Mouse (Mus musculus) testis, postnatal 10 days (tissue): Measurements from ENCODE around the gene Emg1.
"Not testable (repeated sequence)": the region's sequence is repeated elsewhere in the genome, so short reads cannot be mapped to it uniquely, and the experiment has no call there.

Experiments used
- DNase-seq: peaks from one replicate; pipeline ENCODE4 v3.0.0; 2021; ENCODE audit warnings: low spot score

The Emg1 gene

GRCm38 (mm10) chr6:124708289-124708889 is 3.6 kb downstream of the Emg1 start:
- no peak for DNase-seq

DNA sequence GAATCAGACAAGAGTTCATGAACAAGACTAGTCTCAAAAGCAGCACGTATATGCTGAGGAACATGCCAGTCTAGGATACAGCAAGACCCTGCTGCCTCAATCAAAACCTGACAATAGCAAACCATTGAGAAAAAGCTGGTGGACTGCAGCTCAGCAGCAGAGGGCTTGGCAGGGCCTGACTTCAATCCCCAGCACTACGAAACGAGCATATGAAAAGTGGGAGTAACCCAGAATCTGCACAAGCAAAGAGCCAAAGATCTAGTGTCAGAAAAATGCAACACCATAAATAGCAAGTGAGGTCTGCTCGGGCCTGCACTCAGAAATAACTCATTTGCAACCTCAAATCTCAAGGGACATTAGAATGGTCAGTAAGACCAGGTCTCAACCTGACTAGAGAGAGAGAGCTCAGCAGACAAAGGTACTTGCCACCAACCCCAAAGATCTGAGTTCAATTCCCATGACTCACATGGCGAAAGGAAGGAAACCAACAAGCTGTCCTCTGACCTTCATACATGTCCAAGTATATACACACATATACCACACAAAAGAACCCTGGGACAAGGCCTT is 5.8 kb downstream of the Emg1 start:
- DNase-seq = no peak

GRCm38 (mm10) chr6:124704417-124704816 is 7.6 kb downstream of the Emg1 start:
- DNase-seq = no peak

- no peak for DNase-seq
These were observed 8.2 kb downstream of the Emg1 start for GRCm38 (mm10) chr6:124703789-124704188.

GRCm38 (mm10) chr6:124702784-124703103 is 9.2 kb downstream of the Emg1 start:
- DNase-seq = peak; percentile 83

DNA sequence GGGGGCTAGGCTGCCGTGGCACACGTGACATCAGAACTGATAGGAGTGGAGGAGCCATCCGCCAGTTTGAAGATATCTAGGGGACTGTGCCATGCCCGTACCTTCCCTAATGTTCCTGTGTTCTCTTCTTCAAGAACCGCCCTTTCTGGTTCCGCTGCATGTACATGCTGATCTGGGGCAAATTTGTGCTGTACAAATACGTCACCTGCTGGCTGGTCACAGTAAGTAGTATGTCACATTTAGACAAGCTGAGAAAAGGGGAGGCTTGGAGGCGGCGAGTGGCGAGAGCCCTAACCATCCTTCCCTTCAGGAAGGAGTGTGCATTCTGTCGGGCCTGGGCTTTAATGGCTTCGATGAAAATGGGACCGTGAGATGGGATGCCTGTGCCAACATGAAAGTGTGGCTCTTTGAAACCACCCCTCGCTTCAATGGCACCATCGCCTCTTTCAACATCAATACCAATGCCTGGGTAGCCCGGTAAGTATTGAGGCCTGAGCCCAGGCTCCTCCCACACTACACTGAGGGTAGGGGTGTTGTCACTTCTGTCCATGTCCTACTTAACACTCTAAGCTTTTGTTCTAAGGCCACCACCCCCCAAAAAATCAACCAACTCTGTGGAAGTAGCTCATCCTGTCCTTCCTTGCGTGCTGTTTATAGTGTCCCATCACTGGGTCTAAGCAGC is 9.7 kb downstream of the Emg1 start:
- DNase-seq = no peak

DNA sequence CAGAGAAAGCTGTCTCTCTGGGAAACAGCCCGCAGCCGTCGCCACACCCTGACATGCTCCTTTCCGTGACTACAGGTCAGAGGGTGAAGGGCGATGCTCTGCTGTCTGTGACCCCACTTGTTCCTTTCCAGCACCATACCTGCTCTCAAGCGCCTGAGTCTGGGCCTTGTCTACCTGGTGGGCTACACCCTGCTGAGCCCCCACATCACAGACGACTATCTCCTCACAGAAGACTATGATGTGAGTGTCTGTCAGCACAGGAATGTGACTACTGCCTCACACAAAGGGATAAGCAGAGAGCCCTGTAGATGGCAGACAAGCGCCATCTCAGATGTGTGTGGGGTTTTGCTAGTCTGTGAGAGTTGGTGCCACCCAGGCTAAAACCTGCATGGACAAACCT is 10.6 kb downstream of the Emg1 start:
- no peak for DNase-seq

DNA sequence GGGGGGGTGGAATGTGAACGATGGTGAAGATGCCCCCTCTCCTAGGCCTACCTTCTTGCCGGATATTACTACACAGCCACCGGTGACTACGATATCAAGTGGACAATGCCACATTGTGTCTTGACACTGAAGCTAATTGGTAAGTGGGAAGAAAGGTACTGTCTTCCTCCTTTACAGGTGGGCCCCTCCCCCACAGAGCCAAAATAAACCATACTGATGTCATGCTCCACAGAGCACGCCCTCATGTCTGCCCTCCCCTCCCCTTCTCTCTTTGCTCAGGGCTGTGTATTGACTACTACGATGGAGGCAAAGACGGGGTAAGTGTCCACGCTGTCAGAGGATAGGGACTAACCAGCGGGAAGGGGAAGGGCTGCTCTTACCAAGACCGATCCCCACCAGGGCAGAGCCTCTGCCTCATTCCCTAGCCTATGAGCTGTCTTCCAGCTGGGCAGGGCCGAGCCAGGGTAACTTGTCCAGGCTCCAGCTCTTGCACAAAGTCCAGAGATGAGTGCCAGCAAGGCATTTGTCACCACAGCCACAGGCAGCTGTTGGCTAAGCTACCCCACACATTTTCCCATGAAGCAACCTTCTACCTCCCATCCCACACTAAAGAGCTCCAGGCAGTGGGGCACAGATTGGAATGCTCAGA is 11.9 kb downstream of the Emg1 start:
- no peak for DNase-seq

GRCm38 (mm10) chr6:124699366-124699765 is 12.6 kb downstream of the Emg1 start:
- no peak for DNase-seq

DNA sequence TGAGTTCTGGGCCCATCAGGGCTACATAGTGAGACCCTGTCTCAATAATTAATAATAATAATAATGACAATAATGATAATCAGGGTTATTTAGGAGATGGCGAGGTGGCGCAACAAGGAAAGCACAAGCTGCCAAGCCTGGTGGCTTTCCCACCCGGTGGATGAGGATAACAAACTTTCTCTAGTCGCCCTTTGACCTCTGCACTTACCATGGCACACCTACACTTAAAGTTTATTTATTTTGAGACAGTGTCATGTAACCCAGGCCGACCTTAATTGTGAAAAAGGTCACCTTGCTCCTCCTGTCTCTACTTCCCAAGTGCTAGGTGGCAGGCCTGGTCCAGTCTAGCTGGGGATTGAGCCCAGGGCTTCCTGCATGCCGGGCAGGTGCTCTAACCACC is 13.2 kb downstream of the Emg1 start:
- DNase-seq = no peak

DNA sequence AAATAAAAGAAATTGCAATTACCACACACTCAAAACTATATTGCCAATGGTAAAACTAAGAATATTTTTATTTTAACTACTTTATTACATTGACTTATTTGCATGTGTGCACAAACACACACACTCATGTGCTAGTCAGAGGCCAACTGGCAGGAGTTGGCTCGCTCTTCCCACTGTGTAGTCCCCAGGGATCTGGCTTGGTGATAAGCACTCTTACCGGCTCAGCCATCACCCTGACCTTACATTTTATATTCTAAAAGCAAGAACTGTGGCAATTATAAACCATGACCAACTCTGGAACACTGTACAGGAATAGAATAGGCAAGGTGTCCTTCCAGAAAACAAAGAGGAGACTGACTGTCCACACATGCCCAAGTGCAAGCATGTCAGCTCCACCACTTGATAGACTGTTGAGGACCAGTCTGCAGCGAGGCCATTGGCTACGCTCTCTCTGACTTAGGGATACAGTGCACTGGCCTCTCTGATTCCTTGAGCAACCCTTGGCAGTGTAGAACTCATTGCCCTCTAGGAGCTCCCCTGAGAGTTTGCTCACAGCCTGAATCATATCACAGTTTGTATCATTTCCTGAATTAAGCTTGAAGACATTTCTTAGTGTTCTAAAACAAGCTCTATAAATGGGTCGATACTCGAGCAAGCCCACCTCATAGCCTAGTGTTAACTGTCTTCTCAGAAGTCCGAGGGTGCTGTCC is 15.4 kb downstream of the Emg1 start:
- DNase-seq = no peak

DNA sequence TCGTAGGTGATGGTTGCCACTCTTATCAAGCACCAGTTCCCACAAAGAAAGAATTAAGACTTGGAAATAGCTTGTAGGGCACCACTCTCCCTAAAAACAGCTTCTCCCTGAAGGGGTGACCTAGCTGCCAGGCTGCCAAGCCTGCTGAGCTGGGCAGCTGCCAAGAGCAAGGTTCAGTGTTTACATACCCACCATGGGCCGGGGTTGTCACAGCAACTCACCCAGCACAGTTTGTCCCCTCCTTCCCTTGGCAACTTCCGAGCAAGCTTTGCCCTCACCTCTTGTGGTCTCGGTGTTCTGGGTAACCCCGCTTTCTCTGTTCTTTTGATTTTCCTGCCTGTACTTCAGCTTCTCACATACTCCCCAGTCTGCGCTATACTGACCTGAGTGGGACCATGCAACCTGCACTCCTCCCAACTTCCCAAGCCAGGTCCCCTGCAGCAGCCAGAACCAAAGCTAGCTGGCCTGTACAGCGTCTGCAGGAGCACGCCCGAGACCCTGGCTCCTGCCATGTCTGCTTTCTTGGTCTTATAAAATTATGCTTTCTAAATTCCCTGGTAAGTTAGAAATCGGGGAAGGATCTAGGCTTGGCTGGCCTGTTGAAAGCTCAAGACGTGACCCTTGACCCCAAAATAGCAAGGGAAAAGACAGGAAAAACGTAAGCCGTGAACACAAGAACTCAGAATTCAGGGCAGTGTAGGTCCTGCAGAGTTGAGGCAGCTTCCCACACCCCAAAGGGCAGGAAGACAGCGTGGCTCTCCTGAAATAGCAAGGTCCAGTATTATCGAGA is 17.6 kb downstream of the Emg1 start:
- DNase-seq = peak; percentile 52

- DNase-seq = no peak
These were observed 18.6 kb downstream of the Emg1 start for GRCm38 (mm10) chr6:124693243-124693981.

GRCm38 (mm10) chr6:124690517-124690916 is 21.5 kb downstream of the Emg1 start:
- DNase-seq = no peak

DNA sequence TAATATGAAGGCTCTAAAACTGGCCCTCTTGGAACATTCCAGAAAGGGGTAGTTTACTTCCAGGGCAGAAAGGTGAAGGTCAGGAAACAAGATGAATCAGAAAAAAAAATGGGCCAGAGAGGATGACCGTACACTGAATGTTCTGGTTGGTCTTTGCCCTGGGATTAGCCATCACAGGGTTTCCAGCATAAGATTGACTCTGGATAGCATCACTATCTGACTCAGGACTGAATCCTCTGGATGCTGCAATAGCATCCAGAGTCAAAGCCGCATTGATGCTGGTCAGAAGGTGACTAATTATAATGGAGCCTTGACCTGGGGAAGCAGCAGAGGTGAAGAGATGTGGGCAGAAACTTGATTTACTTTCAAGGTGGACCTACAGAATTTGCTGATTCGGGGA is 23.0 kb downstream of the Emg1 start:
- DNase-seq = no peak

GRCm38 (mm10) chr6:124688151-124688758 is 23.7 kb downstream of the Emg1 start:
- no peak for DNase-seq

DNA sequence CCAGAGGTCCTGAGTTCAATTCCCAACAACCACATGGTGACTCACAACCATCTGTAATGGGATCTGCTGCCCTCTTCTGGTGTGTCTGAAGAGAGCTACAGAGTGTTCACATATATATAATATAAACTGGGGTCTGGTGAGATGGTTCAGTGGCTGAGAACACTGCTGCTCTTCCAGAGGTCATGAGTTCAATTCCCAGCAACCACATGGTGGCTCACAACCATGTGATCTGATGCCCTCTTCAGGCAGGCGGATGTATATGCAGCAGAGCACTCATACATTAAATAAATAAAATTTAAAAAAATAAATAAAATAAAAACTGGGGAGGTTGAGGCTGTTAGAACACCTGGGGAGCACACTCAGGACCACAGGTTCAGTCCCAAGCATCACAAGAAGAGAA is 25.3 kb downstream of the Emg1 start:
- DNase-seq = not testable (repeated sequence)

- DNase-seq = no peak
These were observed 26.2 kb downstream of the Emg1 start for GRCm38 (mm10) chr6:124685606-124686386.

- DNase-seq = no peak
These were observed 28.2 kb downstream of the Emg1 start for GRCm38 (mm10) chr6:124683591-124684417.
